Mouse (Mus musculus) MEL (cell line): ENCODE measurements around the gene Tead1. TPM values are rescaled to one million over a fixed set of nuclear protein-coding genes. Genes with fewer than 3 reads are reported as not detected.

ENCODE experiments used
- DNase-seq: peaks from one replicate; pipeline ENCODE4 v3.0.0; 2011; ENCODE audit warnings: low read depth, low spot score
- H3K27ac ChIP-seq: 2 replicates; pipeline ENCODE4 v1.5.1; 2012; ENCODE audit warnings: low read depth, mild to moderate bottlenecking, control low read depth, low read length, moderate library complexity; ENCODE audit not compliant: control insufficient read depth
- H3K27me3 ChIP-seq, 2 experiments: fragments of 150-350 bp in 1 of 2; sonication (generic) in 1 of 2; 2 replicates each; pipeline ENCODE4 v1.6.1; 2012; ENCODE audit warnings: low read length in 2 of 2, mild to moderate bottlenecking in 2 of 2, improper control_type of control experiment in 1 of 2, moderate library complexity in 1 of 2; ENCODE audit not compliant: insufficient read depth in 2 of 2, control insufficient read depth in 1 of 2
- H3K36me3 ChIP-seq, 2 experiments: 2 replicates each; pipeline ENCODE4 v1.6.1; 2012 to 2014; ENCODE audit warnings: low read length in 2 of 2, improper control_type of control experiment in 1 of 2, inconsistent platforms in 1 of 2, mild to moderate bottlenecking in 1 of 2; ENCODE audit not compliant: insufficient read depth in 2 of 2, control insufficient read depth in 1 of 2
- H3K4me1 ChIP-seq, 2 experiments: fragments of 150-350 bp in 1 of 2; sonication (generic) in 1 of 2; 2 replicates each; pipeline ENCODE4 v1.6.1; 2012; ENCODE audit warnings: low read length in 2 of 2, improper control_type of control experiment in 1 of 2, mild to moderate bottlenecking in 1 of 2; ENCODE audit not compliant: insufficient read depth in 2 of 2, control insufficient read depth in 1 of 2
- H3K4me3 ChIP-seq, 2 experiments: fragments of 150-350 bp in 1 of 2; sonication (generic) in 1 of 2; 2 replicates each; pipeline ENCODE4 v1.5.1; 2012; ENCODE audit warnings: low read depth in 2 of 2, low read length in 2 of 2, mild to moderate bottlenecking in 2 of 2, moderate library complexity in 2 of 2, control low read depth in 1 of 2, improper control_type of control experiment in 1 of 2; ENCODE audit not compliant: control insufficient read depth in 1 of 2, insufficient read depth in 1 of 2
- H3K79me2 ChIP-seq: 2 replicates; pipeline ENCODE4 v1.6.1; 2012; ENCODE audit warnings: mild to moderate bottlenecking, low read length, moderate library complexity; ENCODE audit not compliant: control insufficient read depth, poor library complexity, insufficient read depth
- H3K9ac ChIP-seq: 2 replicates; pipeline ENCODE4 v1.6.1; 2012; ENCODE audit warnings: low read depth, mild to moderate bottlenecking, control low read depth, low read length, moderate library complexity; ENCODE audit not compliant: control insufficient read depth, poor library complexity, severe bottlenecking
- H3K9me3 ChIP-seq: fragments of 150-350 bp; sonication (generic); replicated peaks from 2 replicates; pipeline ENCODE4 v1.6.1; 2012; ENCODE audit warnings: mild to moderate bottlenecking, low read length, improper control_type of control experiment, moderate library complexity; ENCODE audit not compliant: insufficient read depth
- CHD1 ChIP-seq: IDR thresholded peaks from 2 replicates; pipeline ENCODE4 v1.6.1; 2012; ENCODE audit warnings: low read depth, mild to moderate bottlenecking, inconsistent platforms, low read length, improper control_type of control experiment
- CTCF ChIP-seq, 3 experiments: IDR thresholded peaks in 2 of 3; conservative IDR thresholded peaks in 1 of 3; 2 replicates each; pipeline ENCODE4 v1.5.1; 2011 to 2012; ENCODE audit warnings: low read length in 3 of 3, low read depth in 2 of 3, mild to moderate bottlenecking in 2 of 3, improper control_type of control experiment in 1 of 3, inconsistent platforms in 1 of 3, mixed read lengths in 1 of 3, moderate library complexity in 1 of 3; ENCODE audit not compliant: control insufficient read depth in 1 of 3, insufficient read depth in 1 of 3, poor library complexity in 1 of 3, severe bottlenecking in 1 of 3
- ELF1 ChIP-seq: IDR thresholded peaks from 2 replicates; pipeline ENCODE4 v1.6.1; 2014; ENCODE audit warnings: low read depth, mild to moderate bottlenecking, inconsistent platforms, low read length, improper control_type of control experiment, moderate library complexity
- EP300 ChIP-seq, 2 experiments: IDR thresholded peaks; 2 replicates each; pipeline ENCODE4 v1.6.1; 2011; ENCODE audit warnings: improper control_type of control experiment in 2 of 2, low read length in 2 of 2, low read depth in 1 of 2, mild to moderate bottlenecking in 1 of 2
- ETS1 ChIP-seq: IDR thresholded peaks from 2 replicates; pipeline ENCODE4 v1.6.1; 2012; ENCODE audit warnings: low read depth, mild to moderate bottlenecking, inconsistent platforms, low read length, improper control_type of control experiment, moderate library complexity
- JUND ChIP-seq: IDR thresholded peaks from 2 replicates; pipeline ENCODE4 v1.6.1; 2011; ENCODE audit warnings: low read depth, mild to moderate bottlenecking, improper control_type of control experiment, low read length
- MAX ChIP-seq: IDR thresholded peaks from 2 replicates; pipeline ENCODE4 v1.6.1; 2011; ENCODE audit warnings: low read length, improper control_type of control experiment
- MEF2A ChIP-seq: IDR thresholded peaks from 2 replicates; pipeline ENCODE4 v1.6.1; 2014; ENCODE audit warnings: low read depth, mild to moderate bottlenecking, inconsistent platforms, low read length, improper control_type of control experiment; ENCODE audit not compliant: poor library complexity, insufficient replicate concordance, severe bottlenecking; ENCODE audit errors: extremely low read depth
- MXI1 ChIP-seq: IDR thresholded peaks from 2 replicates; pipeline ENCODE4 v1.6.1; 2011; ENCODE audit warnings: mild to moderate bottlenecking, low read depth, low read length, improper control_type of control experiment
- MYB ChIP-seq: IDR thresholded peaks from 2 replicates; pipeline ENCODE4 v1.6.1; 2011; ENCODE audit warnings: mild to moderate bottlenecking, low read depth, low read length, improper control_type of control experiment
- MYC ChIP-seq: IDR thresholded peaks from 2 replicates; pipeline ENCODE4 v1.6.1; 2011; ENCODE audit warnings: low read depth, mild to moderate bottlenecking, low read length, improper control_type of control experiment, moderate library complexity
- POLR2A ChIP-seq, 2 experiments: IDR thresholded peaks; 2 replicates each; pipeline ENCODE4 v1.6.1; 2011 to 2012; ENCODE audit warnings: low read length in 2 of 2, mild to moderate bottlenecking in 2 of 2, control low read depth in 1 of 2, improper control_type of control experiment in 1 of 2, low read depth in 1 of 2, moderate library complexity in 1 of 2; ENCODE audit not compliant: control insufficient read depth in 1 of 2, insufficient read depth in 1 of 2, poor library complexity in 1 of 2
- POLR2AphosphoS5 ChIP-seq: IDR thresholded peaks from 2 replicates; pipeline ENCODE4 v1.6.1; 2012; ENCODE audit warnings: low read depth, borderline replicate concordance, mild to moderate bottlenecking, inconsistent platforms, low read length, moderate library complexity, mixed read lengths
- RAD21 ChIP-seq: IDR thresholded peaks from 2 replicates; pipeline ENCODE4 v1.6.1; 2011; ENCODE audit warnings: mild to moderate bottlenecking, low read depth, low read length, improper control_type of control experiment
- TAL1 ChIP-seq: IDR thresholded peaks from 2 replicates; pipeline ENCODE4 v1.6.1; 2012; ENCODE audit warnings: mild to moderate bottlenecking, inconsistent platforms, low read length, moderate library complexity, mixed read lengths
- TBP ChIP-seq: IDR thresholded peaks from 2 replicates; pipeline ENCODE4 v1.8.0; 2011; ENCODE audit warnings: low read depth, low read length, improper control_type of control experiment
- TCF12 ChIP-seq: IDR thresholded peaks from 2 replicates; pipeline ENCODE4 v1.6.1; 2014; ENCODE audit warnings: low read depth, mild to moderate bottlenecking, inconsistent platforms, low read length, improper control_type of control experiment, moderate library complexity
- ZNF384 ChIP-seq: IDR thresholded peaks from 2 replicates; pipeline ENCODE4 v1.6.1; 2012; ENCODE audit warnings: low read depth, mild to moderate bottlenecking, inconsistent platforms, low read length, improper control_type of control experiment
- polyA plus RNA-seq, 2 experiments: library from polyadenylated mRNA; stranded (reverse) in 1 of 2; unstranded in 1 of 2; fragments of >175 nt in 1 of 2; fragments of >200 nt in 1 of 2; gene quantifications; 2 replicates each; pipeline versions ENCODE4 v1.2.1 to v1.2.4; 2012; ENCODE audit warnings: low replicate concordance in 2 of 2, low read depth in 1 of 2; ENCODE audit not compliant: insufficient read length in 2 of 2, insufficient read depth in 1 of 2, missing spikeins in 1 of 2
- total RNA-seq: library from RNA; depleted of rRNA; stranded (reverse); fragments of 300-350 nt; gene quantifications from 2 replicates; pipeline ENCODE4 v1.2.3, GENCODE M21; 2012

The Tead1 gene
- total and polyA plus RNA-seq, 3 experiments, result not detected

GRCm38 (mm10) chr7:112760782-112761181 lies 81.7 kb downstream of the Tead1 start:
- Histone ChIP-seq H3K9ac (no peak overlapping the region), H3K27ac (no peak overlapping the region), H3K9me3 (no peaks in the 10 kb centered on the region), H3K27me3 (no peaks in the 10 kb centered on the region), H3K4me3 (no peak overlapping the region), H3K4me1 (no peaks in the 10 kb centered on the region), H3K79me2 (no peaks in the 10 kb centered on the region), H3K36me3 (no peaks in the 10 kb centered on the region)
- TF ChIP-seq TAL1, result no peak
- no peak for TF ChIP-seq POLR2AphosphoS5
- TF ChIP-seq MXI1, result no peak
- TF ChIP-seq CTCF (IDR thresholded peaks at IDR 0.05 in 2 of 3, conservative IDR thresholded peaks at IDR 0.05 in 1 of 3; ENCODE audit: control insufficient read depth in 1 of 3, insufficient read depth in 1 of 3, low read depth in 2 of 3, low read length in 3 of 3, poor library complexity in 1 of 3, severe bottlenecking in 1 of 3), result no peak
- TF ChIP-seq POLR2A (IDR thresholded peaks at IDR 0.05; ENCODE audit: control insufficient read depth in 1 of 2, insufficient read depth in 1 of 2, low read depth in 1 of 2, low read length in 2 of 2, poor library complexity in 1 of 2), result no peak
- no peak for TF ChIP-seq ETS1
- no peak for TF ChIP-seq ELF1
- no peak for TF ChIP-seq RAD21
- TF ChIP-seq TBP, result no peak
- no peak for TF ChIP-seq MYB
- TF ChIP-seq MYC, result no peak
- no peak for TF ChIP-seq EP300 (IDR thresholded peaks at IDR 0.05; ENCODE audit: low read depth in 1 of 2, low read length in 2 of 2)
- no peak for TF ChIP-seq CHD1
- DNase-seq, result no peak

- Histone ChIP-seq H3K4me3 (no peak overlapping the region), H3K27me3 (no peaks in the 10 kb centered on the region), H3K9me3 (no peaks in the 10 kb centered on the region), H3K4me1 (no peaks in the 10 kb centered on the region), H3K27ac (no peak overlapping the region), H3K36me3 (no peaks in the 10 kb centered on the region), H3K9ac (no peak overlapping the region), H3K79me2 (no peaks in the 10 kb centered on the region)
- no peak for TF ChIP-seq MEF2A
- no peak for TF ChIP-seq MAX
- no peak for TF ChIP-seq ZNF384
- no peak for TF ChIP-seq TCF12
- TF ChIP-seq JUND, result no peak
- no peak for DNase-seq
Measured at GRCm38 (mm10) chr7:112762870-112763269, 83.8 kb downstream of the Tead1 start.
